Mouse (Mus musculus) forebrain, embryonic 15.5 days (tissue): ENCODE data around the gene Pdgfb. TPM values are rescaled to one million over a fixed set of nuclear protein-coding genes. Genes with fewer than 3 reads are reported as not detected.

Experiments
- ATAC-seq: fragments of 200-750 bp; cut with Nextera tagmentation; replicated peaks from 2 replicates; pipeline ENCODE4 v1.8.0; 2017; ENCODE audit warnings: mild to moderate bottlenecking, moderate TSS enrichment, moderate library complexity
- H3K27ac ChIP-seq: fragments of 300-500 bp; sonication (generic); replicated peaks from 2 replicates; pipeline ENCODE4 v1.5.1; 2015; ENCODE audit warnings: mild to moderate bottlenecking, inconsistent platforms
- H3K27me3 ChIP-seq: fragments of 300-500 bp; sonication (generic); 2 replicates; pipeline ENCODE4 v1.6.1; 2015; ENCODE audit warnings: inconsistent platforms
- H3K36me3 ChIP-seq: fragments of 300-500 bp; sonication (generic); 2 replicates; pipeline ENCODE4 v1.6.1; 2015; ENCODE audit warnings: mild to moderate bottlenecking, inconsistent platforms
- H3K4me1 ChIP-seq: fragments of 300-500 bp; sonication (generic); 2 replicates; pipeline ENCODE4 v1.6.1; 2015; ENCODE audit warnings: inconsistent platforms
- H3K4me2 ChIP-seq: fragments of 300-500 bp; sonication (generic); replicated peaks from 2 replicates; pipeline ENCODE4 v1.6.1; 2015; ENCODE audit warnings: mild to moderate bottlenecking, inconsistent platforms
- H3K4me3 ChIP-seq: fragments of 300-500 bp; sonication (generic); 2 replicates; pipeline ENCODE4 v1.5.1; 2015; ENCODE audit warnings: mild to moderate bottlenecking, inconsistent platforms
- H3K9ac ChIP-seq: fragments of 300-500 bp; sonication (generic); replicated peaks from 2 replicates; pipeline ENCODE4 v1.6.1; 2015; ENCODE audit warnings: mild to moderate bottlenecking, inconsistent platforms
- H3K9me3 ChIP-seq: fragments of 300-500 bp; sonication (generic); 2 replicates; pipeline ENCODE4 v1.6.1; 2016; ENCODE audit warnings: inconsistent platforms
- WGBS: fragments of 180-500 bp; shearing (Covaris S2); methylation state at CpG from one replicate; pipeline ENCODE4 v1.1.7; 2015; ENCODE audit warnings: mixed read lengths; 5-methylcytosine and 5-hydroxymethylcytosine counted together
- polyA plus RNA-seq: library from polyadenylated mRNA; unstranded; fragments of >200 nt; fragmentation: Nextera tagmentation; extraction: Ambion mirVana; gene quantifications from 2 replicates; pipeline ENCODE4 v1.2.1, GENCODE M21; 2015

Pdgfb gene
- polyA plus RNA-seq, 1 experiment from 2014 or later = 3.0 TPM

DNA sequence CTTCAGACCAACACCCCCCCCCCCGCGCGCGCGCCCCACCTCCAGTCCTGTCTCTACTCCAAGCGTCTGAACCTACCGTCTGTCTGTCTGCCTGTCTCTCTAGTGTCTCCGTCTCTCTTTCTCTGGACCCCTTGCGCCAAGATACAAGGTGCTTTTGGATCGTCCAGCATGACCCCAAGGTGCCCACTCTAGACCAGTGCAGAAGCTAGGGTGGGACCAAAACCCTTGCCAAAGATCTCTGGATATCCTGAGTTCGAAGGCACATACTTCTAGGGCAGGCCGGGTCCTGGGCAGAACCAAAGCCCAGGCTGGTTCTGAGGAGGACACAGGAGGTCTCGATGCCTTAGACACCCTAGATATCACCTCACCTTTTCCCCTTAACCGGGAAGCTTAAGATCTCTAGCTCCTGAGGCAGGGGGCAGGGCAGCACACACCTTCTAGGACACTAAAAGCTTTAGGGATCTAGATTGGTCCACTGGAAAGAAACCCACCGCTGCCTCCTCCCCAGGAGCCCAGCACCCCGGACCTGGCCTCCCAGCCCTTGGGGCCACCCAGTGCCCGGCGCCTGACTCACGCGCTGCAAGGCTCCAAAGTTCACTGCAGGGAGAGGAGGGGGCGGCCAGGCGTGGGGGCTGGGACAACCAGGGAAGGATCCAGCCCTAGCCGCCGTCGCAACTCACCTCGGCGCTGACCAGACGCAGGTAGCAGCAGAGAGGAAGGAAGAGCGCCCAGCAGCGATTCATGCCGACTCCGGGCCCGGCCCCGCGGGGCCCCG, 1.3 kb downstream of the Pdgfb start:
- H3K4me2 ChIP-seq = peak overlapping the region; percentile 95
- peaks cover 61% of the 10 kb centered on the region for H3K27me3 ChIP-seq
- no peaks in the 10 kb centered on the region for H3K9me3 ChIP-seq
- no peaks in the 10 kb centered on the region for H3K36me3 ChIP-seq
- peak overlapping the region; percentile 52; the same call in 1 of the 2 replicates for H3K27ac ChIP-seq
- 0 out of 2 replicates have a peak, but pooled peaks have one; percentile 12 for ATAC-seq
- WGBS = 2% methylated on average over 36 of the region's 36 CpGs
- peaks cover 59% of the 10 kb centered on the region for H3K4me1 ChIP-seq
- peak overlapping the region; percentile 58 for H3K9ac ChIP-seq
- peak overlapping the region; percentile 55 for H3K4me3 ChIP-seq

DNA sequence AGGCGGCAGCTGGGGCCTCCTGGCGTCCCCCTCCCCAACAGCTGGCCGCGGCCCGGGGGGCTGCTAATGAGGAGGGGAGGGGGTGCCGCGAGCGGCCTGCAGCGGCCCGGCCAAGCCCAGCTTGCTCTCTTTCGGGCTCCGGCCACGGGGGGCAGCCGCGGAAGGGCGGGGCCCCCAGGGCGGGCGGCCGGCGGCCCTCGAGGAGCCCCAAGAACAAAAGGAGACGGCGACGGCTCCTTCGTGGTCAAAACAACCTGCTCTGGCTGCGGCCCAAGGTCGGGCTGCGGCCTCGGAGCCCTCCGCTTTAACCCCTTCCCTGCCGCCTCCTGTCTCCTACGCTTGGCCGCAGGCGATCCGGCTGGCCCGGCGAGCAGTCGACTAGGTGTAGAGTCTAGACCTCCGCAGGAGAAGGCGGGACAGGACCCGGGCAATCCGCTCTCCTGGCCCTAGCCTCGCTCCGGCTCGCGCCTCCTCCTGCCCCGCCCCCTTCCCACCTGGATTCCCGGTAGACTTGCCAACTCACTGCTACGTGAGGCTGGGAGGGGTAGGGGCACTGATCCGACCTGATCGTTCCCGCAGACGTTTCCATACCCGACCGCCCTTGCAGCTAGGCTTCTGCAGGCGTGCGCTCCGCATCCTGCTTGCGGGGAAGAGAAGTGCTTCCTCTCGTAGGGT, 2.1 kb downstream of the Pdgfb start:
- Histone ChIP-seq H3K9ac (peak overlapping the region; percentile 58), H3K4me1 (peaks cover 59% of the 10 kb centered on the region), H3K9me3 (no peaks in the 10 kb centered on the region), H3K27me3 (peaks cover 61% of the 10 kb centered on the region), H3K36me3 (no peaks in the 10 kb centered on the region), H3K4me3 (peak overlapping the region; percentile 55), H3K27ac (peak overlapping the region; percentile 52), H3K4me2 (peak overlapping the region; percentile 95)
- WGBS = under 1% methylated on average over 56 of the region's 60 CpGs
- peak; percentile 53 for ATAC-seq

DNA sequence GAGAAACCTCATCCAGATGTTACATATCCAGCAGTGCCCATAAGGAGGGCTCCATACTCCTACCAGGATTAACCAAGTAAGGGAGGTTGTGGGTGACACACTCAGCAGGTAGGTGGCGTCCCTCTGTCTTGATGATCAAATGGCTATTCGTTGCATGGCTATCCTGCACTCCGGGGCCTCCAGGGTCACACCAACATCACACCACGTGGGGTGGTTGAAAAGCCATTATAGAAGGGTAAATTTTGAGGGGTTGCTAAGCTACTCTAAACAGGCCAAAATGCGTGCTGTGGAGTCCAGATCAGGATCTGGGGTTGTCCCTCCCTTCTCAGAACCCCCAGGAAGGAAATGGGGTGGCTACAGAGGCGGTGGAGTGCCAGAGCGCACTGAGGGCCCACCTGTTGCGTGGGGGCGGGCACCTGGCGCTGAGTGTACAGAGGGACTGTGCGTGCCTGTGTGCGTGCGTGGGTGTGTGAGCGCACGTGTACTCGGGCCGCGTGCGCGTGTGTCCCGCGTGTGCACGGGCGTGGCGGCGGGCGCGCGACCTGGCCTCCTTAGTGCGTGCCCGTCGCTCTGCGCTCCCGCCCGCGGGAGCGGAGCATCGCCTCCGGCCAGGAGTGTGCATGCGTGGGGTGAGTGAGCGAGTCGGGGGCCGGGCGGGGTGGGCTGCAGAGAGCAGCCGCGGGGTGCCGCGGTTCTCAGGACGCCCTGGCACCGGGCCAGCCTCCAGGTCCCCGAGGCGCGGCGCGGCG, 2.8 kb downstream of the Pdgfb start:
- Histone ChIP-seq H3K27ac (peak overlapping the region; percentile 52), H3K4me1 (peaks cover 59% of the 10 kb centered on the region), H3K9me3 (no peaks in the 10 kb centered on the region), H3K4me2 (peak overlapping the region; percentile 95), H3K9ac (peak overlapping the region; percentile 58), H3K36me3 (no peaks in the 10 kb centered on the region), H3K4me3 (peak overlapping the region; percentile 55), H3K27me3 (peaks cover 61% of the 10 kb centered on the region)
- 2% methylated on average over 56 of the region's 56 CpGs for WGBS
- peak; percentile 69 for ATAC-seq

DNA sequence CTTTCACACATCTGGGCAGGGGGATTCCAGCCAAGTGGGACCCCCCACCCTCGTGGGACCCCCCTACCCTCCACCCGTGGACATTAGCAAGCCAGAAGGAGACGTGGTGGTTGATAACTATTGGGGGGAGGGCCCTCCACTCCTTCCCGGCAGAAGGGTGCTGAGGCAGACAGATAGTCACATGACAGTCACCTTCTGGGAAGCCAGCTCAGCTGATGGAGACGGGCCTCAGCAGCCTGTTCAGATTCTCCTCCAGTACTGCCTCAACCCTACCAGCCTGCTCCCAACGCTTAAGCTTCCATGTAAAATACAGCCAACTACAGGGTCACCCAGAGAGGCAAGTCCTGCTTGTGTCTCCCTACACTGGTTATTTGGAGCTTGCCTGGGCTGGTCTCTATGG, 3.6 kb downstream of the Pdgfb start:
- Histone ChIP-seq H3K9ac (no peak overlapping the region), H3K27ac (no peak overlapping the region), H3K9me3 (no peaks in the 10 kb centered on the region), H3K4me1 (peaks cover 59% of the 10 kb centered on the region), H3K4me2 (peak overlapping the region; percentile 95; the same call in 1 of the 2 replicates), H3K36me3 (no peaks in the 10 kb centered on the region), H3K4me3 (0 out of 2 replicates have a peak overlapping the region, but pooled peaks have one; percentile 3), H3K27me3 (peaks cover 55% of the 10 kb centered on the region)
- no peak for ATAC-seq
- 42% methylated on average over 6 of the region's 6 CpGs for WGBS

DNA sequence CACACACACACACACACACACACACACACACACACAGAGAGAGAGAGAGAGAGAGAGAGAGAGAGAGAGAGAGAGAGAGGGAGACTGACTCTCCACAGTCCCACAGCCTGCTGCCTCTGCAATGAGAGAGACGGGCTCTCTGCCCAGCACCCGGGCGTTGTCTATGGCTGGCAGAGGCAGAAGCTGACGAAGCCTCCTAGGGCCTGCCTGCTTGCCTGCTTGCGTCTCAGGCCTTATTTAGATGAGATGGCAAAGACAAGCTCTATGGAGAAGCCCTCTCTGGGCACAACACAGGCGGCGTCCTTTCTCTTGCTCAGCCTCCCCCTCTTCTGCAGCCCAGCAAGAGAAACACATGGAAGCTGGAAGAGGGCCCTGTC, 4.6 kb downstream of the Pdgfb start:
- Histone ChIP-seq H3K9ac (no peak overlapping the region), H3K27me3 (peaks cover 45% of the 10 kb centered on the region), H3K27ac (no peak overlapping the region), H3K36me3 (no peaks in the 10 kb centered on the region), H3K4me3 (no peak overlapping the region), H3K4me1 (peaks cover 51% of the 10 kb centered on the region), H3K9me3 (no peaks in the 10 kb centered on the region), H3K4me2 (no peak overlapping the region)
- ATAC-seq = no peak
- 24% methylated on average over 7 of the region's 7 CpGs for WGBS

DNA sequence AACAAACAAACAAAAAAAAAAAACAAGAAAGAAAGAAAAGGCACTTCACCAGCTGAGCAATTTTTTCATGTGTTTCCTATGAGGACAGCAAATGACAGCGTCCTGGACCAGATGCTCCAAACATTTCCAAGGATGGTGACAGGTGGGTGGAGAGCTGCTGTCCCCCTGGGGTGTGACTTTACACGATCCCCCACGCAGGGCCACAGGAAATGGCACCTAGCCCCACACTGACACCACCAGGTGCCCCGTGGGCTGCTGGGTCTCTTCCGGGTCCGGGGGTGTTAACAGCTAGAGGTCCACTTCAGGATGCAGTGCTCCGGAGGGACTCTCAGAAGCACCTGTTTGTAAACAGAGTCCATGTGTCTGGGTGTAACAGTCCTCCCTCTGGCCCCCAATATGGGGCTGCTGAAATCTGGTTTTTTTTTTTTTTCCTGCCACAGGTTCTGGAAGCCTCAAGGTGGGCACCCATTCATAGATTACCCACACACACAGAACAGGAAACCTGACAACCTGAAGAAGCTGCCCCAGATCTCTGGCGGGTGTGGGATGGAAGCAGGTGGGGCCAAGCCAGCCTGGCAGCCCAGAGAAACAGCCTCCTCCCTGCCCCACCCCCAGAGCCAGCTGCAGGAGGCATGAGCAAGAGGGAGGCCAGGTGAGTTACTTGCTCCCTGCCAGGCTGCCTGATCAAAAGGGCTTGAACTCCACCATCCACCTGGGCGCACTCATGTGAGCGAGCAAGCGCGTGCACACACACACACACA, 5.2 kb downstream of the Pdgfb start:
- no peak overlapping the region for H3K4me2 ChIP-seq
- H3K36me3 ChIP-seq = no peaks in the 10 kb centered on the region
- H3K4me1 ChIP-seq = peaks cover 51% of the 10 kb centered on the region
- no peak overlapping the region for H3K27ac ChIP-seq
- H3K9ac ChIP-seq = no peak overlapping the region
- peaks cover 39% of the 10 kb centered on the region for H3K27me3 ChIP-seq
- WGBS = 58% methylated on average over 12 of the region's 12 CpGs
- H3K4me3 ChIP-seq = no peak overlapping the region
- no peak for ATAC-seq
- no peaks in the 10 kb centered on the region for H3K9me3 ChIP-seq

DNA sequence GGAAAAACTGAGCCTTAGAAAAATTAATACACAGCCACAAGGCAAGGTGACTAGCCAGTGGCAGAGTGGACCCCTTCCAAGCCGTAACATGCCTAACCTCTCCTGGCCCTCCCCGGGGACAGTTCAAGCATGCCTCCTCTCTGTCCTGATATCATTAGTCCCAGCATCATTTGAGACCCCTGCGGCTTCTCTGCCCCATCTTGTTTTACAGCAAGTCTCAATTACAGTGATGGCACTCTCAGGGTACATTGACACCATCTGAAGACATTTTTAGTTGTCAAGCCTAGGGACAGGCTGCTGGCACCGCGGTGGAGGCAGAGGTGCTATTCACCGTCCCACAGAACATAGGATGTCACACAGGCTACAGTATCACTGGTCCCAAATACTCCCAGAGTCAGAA, 6.3 kb downstream of the Pdgfb start:
- Histone ChIP-seq H3K36me3 (no peaks in the 10 kb centered on the region), H3K9ac (no peak overlapping the region), H3K4me3 (no peak overlapping the region), H3K27me3 (peaks cover 28% of the 10 kb centered on the region), H3K4me1 (peaks cover 42% of the 10 kb centered on the region), H3K27ac (no peak overlapping the region), H3K4me2 (no peak overlapping the region), H3K9me3 (no peaks in the 10 kb centered on the region)
- WGBS = 90% methylated on average over 6 of the region's 6 CpGs
- ATAC-seq = no peak

DNA sequence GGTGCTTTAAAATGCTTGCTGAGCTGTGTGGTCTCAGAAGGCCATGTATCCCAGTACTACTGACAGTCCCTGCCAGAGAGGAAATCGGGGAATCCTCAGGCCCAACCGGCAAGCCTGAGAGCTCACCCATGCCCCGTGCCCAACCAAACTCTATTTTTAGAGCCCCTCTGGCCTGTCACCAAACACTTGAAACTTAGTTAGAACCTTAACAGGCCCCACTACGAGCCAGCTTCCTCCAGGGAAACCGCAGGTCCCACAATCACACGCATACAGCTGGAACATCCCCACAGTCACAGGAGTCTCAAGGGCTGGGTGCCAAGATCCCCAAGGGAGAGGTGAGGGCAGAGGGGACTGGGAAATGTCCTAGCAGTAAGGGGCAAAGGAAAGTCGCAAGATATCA, 8.6 kb downstream of the Pdgfb start:
- H3K9me3 ChIP-seq = no peaks in the 10 kb centered on the region
- no peaks in the 10 kb centered on the region for H3K36me3 ChIP-seq
- H3K9ac ChIP-seq = no peak overlapping the region
- 86% methylated on average over 7 of the region's 7 CpGs for WGBS
- peaks cover 5% of the 10 kb centered on the region for H3K27me3 ChIP-seq
- no peak overlapping the region for H3K27ac ChIP-seq
- peaks cover 19% of the 10 kb centered on the region for H3K4me1 ChIP-seq
- H3K4me3 ChIP-seq = no peak overlapping the region
- H3K4me2 ChIP-seq = no peak overlapping the region
- no peak for ATAC-seq

DNA sequence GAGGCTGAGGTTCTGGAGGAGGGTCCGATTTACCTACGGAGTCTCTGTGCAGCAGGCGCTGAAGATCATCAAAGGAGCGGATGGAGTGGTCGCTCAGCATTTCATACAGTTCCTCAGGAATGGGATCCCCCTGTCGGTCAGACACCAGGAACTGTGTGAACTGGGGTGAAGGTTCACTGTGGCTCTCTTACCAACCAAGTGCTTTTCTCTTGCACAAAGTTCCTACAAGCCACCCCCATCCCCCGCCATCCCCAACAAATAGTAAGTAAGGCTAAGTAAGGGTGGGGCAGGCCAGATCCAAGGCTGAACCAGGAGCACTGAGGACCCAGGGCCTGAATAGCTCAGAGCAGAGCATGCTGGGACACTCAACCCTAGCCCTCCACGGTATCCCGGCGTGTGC, 9.3 kb downstream of the Pdgfb start:
- no peaks in the 10 kb centered on the region for H3K36me3 ChIP-seq
- no peak for ATAC-seq
- no peak overlapping the region for H3K4me2 ChIP-seq
- H3K4me3 ChIP-seq = no peak overlapping the region
- H3K9me3 ChIP-seq = no peaks in the 10 kb centered on the region
- 77% methylated on average over 10 of the region's 10 CpGs for WGBS
- peaks cover 16% of the 10 kb centered on the region for H3K4me1 ChIP-seq
- H3K27ac ChIP-seq = no peak overlapping the region
- no peaks in the 10 kb centered on the region for H3K27me3 ChIP-seq
- H3K9ac ChIP-seq = no peak overlapping the region

DNA sequence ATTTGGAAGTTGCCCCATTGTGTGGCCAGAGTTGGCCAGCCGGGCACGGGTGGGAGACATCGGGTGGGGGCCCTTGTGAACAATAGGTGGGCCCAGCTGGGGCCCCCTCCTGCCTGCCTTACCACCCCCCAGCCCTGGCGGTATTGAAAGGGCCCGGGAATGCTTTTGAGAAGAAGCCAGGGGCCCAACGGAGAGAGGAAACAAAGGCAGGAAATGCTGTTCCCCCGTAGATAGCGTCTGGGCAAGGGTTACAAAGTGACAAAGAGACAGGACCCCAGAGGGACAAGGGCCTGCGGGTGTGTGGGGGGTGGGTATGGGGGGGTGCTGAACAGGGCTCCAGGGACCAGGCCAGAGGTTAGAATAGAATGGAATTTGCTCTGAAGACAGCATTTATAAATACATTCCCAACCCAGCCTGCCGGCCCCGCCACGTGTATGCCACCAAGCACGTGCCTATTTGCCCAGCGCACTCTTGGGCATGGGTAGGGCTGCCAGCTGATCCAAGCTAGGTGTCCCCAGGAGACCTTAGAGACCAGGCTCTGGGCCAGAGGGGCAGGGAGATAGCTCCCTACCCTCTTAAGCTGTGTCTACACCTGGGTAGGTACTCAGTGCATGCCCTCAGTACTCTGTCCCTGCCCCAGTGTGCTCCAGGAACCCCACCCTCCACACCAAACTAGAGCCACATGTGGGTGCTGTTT, 10.0 kb downstream of the Pdgfb start:
- no peak overlapping the region for H3K4me2 ChIP-seq
- ATAC-seq = no peak

DNA sequence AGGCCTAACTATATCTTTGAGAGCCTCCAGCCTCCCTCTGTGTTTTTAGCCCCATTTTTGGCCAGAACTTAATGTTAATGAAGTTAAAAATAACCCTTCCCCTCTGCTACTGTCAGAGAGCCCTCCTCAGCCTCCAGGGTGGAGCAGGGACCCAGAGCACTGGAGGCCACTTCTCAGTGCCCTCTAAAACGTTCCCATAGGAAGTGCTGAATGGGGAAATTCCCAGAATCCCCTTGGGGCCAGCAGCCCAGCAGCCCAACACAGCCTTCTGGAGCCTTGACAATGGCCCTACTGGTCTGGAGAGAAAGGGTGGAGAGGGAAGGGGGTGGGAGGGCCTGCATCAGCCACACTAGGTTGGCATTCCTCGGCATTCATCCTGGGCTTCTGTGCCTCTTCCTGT, 11.2 kb downstream of the Pdgfb start:
- Histone ChIP-seq H3K9ac (no peak overlapping the region), H3K4me2 (no peak overlapping the region), H3K36me3 (no peaks in the 10 kb centered on the region), H3K4me1 (peaks cover 8% of the 10 kb centered on the region), H3K4me3 (no peak overlapping the region), H3K27me3 (no peaks in the 10 kb centered on the region), H3K27ac (no peak overlapping the region), H3K9me3 (no peaks in the 10 kb centered on the region)
- ATAC-seq = no peak
- 42% methylated on average over 2 of the region's 2 CpGs for WGBS

More for the DNA sequence above, 10.0 kb downstream of the Pdgfb start:
- Histone ChIP-seq H3K9ac (no peak overlapping the region), H3K36me3 (no peaks in the 10 kb centered on the region), H3K9me3 (no peaks in the 10 kb centered on the region), H3K27ac (no peak overlapping the region), H3K27me3 (no peaks in the 10 kb centered on the region), H3K4me1 (peaks cover 12% of the 10 kb centered on the region), H3K4me3 (no peak overlapping the region)
- 20% methylated on average over 14 of the region's 14 CpGs for WGBS
